Mouse (Mus musculus): ENCODE measurements around the gene Nfkbie.
A peak's percentile ranks its signal among the peaks of the same experiment; 100 is the strongest.

Nfkbie gene

DNA sequence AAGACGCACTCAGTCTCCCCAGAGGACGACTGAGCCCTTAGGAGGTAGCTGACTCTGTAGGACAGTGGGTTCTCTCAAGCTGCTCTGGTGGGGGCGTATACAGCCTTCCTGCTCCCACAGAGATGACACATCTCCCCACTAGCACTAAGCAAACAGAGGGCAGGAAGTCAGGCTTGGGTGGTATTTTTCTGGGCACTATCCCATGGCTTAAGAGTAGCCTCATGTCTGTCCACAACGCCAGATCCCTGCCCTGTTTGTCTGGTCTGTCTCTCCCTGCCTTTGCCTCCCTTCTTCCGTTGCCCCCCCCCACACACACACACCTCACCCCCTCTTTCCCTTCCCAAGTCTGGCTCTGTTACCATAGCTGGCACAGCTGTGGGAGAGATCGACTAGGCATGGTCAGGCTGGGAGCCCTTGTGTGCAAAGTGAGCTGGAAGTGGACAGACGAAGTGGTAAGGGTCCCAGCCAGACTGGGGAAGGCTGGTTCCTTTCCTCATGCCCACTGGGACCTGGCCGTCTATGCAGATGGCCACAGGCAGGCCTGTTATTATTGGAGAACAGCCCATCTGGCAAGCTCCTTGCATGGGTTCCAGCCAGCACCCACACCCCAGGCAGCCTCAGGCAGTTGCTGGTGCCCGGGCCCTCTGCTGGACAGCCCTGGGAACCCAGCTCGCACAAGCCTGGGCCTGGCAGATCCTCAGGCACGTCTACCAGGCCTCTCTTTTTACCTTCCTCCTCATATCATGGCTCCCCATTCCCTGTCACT is 41.3 kb downstream of the Nfkbie start:
- DNase-seq (ENCODE audit: low spot score in 2 of 2), result peak in 1 of 2 experiments; percentile 47

DNA sequence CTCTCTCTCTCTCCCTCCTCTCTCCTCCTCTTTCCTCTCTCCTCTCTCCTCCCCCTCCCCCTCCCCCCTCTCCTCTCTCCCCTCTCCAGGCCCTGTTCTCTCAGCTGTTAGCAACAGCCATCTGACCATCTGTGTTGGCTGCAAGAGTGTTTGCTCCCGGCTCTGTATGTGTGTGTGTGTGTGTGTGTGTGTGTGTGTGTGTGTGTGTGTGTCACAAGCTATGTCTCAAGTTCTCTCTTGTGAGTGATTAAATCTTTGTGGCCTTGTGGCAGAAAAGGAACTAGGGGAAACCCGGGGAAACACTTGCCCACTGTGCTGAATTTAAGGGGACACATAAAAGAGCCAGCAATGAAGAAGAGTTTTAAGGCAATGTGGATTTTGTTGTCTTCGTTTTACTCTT is 42.3 kb downstream of the Nfkbie start:
- DNase-seq (ENCODE audit: low spot score in 2 of 2), result no peak

DNA sequence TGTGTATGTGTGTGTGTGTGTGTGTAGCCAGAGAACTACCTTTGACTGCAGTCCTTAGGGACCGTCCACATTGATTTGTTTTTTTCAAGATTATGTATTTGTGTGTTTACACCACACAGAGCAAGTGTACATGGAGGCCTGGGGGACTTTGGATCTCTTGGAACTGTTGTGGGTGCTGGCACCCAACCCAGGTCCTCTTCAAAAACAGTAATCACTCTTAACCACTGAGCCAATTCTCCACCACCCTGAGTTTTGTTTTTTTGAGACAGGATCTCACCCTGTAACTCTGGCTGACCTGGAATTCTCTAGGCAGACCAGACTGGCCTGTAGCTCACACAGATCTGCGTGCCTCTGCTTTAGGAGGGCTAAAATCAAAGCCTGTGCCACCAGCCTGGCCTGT is 42.9 kb downstream of the Nfkbie start:
- DNase-seq (ENCODE audit: low spot score in 2 of 2), result no peak

DNA sequence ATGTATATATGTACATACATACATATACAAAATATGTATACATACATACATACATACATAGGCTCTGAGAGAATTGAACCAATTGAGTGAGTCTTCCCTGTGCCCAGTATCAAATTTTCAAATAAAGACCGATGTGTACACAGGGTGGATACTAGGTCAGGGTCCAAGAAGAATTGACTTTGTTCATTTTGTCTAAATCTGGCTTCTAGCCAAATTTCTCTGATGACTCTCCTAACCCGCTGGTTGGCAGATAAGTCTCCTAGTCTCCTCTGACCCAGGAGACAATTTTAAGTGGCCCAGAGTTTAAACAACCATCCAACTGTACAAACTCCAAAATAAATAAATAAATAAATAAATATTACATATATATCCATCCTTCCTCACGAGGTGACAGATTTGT is 43.4 kb downstream of the Nfkbie start:
- no peak for DNase-seq (ENCODE audit: low spot score in 2 of 2)

DNA sequence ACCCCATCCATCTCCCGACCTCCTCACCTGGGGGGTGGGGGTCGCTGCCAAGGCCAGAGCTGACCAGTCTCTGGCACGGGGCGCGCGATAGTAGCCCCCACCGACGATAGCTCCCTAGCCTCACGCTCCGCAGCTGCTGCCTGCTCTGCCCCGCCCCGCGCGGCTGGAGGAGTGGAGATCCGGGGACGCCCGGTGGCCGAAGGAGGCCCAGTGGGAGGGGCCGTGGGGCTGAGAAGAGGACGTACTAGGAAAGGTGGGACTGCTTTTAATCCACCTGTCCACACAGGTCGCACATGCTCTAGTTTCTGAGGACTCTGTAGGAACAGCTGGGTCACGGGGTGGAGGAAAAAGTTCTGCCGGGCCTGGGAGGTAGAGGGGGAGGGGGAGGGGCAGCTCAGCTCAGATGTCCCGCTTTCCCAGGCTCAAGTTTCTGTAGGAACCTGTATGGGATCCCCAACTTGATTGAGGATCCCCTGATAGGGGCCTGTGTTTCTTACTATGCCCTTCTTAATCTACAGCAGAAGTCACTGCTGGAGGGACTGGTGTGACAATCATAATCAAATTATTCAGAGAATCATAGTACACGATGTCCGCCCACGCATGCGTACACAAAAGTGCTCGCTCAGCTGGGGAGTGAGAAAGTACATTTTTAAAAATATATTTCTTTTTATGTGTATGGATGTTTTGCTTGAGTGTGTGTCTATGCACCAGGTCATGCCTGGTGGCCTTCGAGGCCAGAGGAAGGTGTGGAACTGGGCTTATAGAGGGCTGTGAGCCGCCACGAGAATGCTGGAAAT is 44.1 kb downstream of the Nfkbie start, which contains the start of gene Slc29a1:
Gene Slc29a1, minus strand, starts transcription at position 161 of the 797 bp plus-strand sequence.
- no peak for DNase-seq (ENCODE audit: low spot score in 2 of 2)

DNA sequence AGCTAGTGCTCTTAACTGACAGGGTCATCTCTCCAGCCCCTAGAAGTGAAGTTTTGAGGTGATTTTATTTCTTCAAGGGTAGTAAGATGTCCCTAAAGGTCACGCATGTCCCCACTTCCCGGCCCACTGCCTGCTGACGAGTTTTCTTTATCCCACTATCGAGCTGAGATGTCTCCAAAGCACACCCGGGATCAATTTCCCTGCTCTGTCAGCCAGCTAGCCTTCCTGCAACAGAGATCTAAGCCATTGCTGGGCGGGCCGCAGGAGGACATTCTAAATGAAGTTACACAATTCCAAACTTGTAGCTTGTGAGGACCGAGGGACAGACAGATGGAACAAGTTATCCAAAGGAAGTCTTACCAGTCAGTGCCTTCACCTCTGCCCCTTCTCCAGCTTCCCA is 44.8 kb downstream of the Nfkbie start:
- no peak for DNase-seq (ENCODE audit: low spot score in 2 of 2)

DNA sequence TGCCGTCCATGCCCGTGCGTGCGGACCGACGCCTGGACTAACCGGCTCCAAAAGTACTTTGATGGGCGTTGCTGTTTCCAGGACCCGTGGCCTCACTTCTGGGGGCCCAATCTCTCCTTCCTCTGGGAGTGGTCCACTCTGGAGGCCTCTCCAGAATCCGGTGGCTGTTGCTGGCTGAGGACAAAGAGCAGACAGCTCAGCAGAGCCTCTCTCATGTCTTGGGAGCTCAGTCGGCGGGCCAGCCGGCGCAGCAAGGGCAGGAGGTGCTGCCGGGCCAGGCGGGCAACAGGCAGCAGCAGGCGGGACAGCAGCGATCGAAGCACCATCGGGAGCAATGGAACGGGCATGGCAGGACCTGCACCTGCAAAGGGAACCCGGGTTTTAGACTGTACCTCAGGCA is 45.8 kb downstream of the Nfkbie start:
- DNase-seq (ENCODE audit: low spot score in 2 of 2), result no peak

DNA sequence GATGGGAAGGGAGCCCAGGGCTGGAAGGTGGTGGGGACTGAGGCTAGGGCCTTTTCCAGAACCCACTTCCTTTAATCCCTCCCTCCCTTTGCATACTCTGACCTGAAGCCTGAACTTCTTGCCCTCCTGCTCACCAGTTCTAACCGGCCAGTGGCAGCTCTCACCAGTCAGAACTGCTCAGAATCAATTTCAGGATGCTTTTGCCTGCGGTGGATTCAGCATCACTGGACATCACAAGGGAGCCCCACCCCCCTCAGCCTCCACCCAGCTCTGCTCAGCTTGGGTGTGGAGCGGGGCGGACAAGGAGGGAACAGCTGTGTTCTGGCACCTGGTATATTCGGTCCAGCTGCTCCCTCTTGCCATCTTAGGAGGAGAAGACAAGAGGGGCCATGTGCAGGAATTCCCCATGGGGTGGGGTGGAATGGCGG is 46.4 kb downstream of the Nfkbie start, which contains the start of gene Mymx:
Gene Mymx, minus strand, starts transcription at position 226 of the 428 bp plus-strand sequence.
- no peak for DNase-seq (ENCODE audit: low spot score in 2 of 2)

DNA sequence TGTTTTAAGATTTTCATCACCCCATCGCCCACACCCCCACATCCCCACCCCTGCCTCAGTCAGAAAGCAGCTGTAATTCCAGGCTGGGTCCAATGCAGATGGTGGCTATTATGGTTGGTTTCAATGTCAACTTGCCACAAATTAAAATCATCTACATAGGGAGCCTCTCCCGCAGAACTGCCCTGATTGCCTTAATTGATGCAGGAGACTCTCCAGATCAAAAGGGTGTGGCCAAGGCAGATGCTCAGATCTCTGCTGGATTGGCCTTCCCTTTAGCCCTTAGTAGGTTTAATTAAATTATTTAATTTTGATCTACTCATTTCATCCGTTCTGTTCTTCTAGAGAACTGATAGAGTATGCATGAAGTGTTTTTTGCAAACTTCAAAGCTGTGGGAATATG is 47.5 kb downstream of the Nfkbie start:
- no peak for DNase-seq (ENCODE audit: low spot score in 2 of 2)

DNA sequence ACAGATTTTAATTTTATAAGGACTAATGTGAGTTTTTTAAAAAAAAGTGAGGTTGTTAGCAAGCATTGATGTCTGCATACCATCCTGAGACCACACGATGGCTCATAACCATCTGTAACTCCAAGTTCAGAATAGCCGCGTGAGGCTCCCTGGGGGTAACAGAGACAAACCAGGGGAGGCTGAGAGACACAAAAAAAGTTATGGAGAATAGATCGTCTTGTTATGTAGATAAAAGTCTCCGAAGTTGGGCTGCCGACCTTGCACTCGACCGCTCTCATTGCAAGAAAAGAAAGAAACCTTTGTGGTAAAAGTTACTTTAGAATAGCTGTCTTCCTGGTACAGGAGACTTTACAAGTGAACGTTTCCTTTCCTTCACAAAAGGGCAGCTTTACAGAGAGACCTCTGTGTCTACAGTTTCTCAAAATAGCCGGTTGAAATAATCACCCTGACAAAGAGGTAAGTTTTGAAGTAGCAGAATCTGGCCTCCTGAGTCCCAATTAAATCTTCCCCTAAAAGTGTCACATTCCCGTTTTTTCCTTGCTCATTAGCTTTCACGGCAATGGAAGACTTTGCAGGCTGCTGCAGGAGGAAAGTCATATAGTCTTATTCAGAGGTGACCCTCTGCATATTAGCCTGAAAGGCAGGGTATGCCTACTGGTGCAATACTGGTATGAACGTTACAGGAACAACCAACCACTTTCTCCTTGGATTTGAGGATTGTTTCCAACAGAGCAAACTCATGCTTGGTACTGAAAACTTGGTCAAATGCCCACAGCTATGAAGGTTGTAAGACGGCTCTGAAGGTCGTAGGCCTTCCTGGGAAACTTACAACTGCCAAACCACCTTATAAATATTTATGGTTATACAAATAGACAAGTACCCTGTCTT is 51.7 kb downstream of the Nfkbie start:
- no peak for DNase-seq (ENCODE audit: low spot score in 2 of 2)

DNA sequence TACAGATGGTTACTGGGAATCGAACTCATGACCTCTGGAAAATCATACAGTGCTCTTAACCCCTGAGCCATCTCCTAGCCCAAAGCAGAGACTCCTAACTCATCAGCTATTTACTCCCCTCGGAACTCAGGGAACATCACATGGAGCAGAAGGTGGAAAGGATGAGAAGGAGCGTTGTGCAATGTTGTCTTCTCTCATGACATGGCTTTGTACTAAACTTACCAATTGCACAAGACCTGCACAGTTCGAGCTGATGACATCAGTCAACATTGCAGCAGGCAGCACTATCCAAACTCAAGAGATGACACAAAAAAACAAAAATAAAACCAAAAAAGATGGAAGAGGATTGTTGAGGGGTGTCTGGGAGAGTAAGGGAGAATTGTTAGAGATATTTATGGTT is 52.9 kb downstream of the Nfkbie start:
- no peak for DNase-seq (ENCODE audit: low spot score in 2 of 2)

DNA sequence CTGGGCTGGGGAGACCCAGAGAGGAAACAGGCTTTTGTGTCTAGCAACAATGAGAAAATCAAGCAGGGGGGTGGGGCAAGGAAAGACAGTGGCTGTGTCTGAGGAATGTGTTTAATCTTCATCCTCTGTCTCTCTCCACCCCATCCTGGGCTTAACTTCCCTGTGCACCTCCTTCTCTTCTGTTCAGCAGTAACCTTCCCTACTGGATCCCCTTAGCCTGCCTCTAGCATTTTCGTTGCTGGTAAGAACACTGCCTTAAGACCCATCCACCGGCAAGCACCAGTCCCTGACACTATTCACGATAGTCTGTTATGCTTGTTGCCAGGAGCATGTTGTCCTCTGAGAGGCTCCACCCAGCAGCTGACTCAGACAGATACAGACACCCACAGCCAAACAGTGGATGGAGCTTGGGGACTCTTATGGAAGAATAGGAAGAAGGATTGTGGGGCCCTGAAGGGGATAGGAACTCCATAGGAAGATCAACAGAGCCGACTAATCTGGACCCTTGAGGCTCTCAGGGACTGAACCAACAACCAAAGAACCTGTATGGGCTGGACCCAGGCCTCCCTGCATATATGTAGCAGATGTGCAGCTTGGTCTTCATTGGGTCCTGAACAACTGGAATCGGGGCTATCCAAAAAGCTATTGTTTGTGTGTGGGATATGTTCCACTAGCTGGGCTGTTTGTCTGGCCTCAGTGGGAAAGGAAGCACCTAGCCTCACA is 54.8 kb downstream of the Nfkbie start:
- no peak for DNase-seq (ENCODE audit: low spot score in 2 of 2)

DNA sequence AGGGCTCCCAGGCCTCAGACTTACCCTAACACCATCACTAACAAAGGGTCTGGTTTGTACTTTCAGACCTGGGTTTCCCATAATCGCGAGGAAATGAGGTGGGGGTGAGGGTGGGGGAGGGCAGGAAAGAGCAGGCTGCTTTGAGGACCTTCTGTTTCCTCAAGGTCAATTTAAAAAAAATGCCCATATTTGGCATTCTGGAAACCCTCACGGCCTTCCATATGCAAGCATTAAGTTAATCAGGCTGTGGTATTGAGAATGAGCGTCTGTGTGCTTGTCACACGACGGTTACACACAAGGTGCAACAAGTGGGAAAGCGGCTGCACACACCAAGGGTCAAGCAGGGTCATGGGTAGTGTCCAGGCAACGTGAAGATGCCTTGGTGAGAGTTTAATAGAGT is 56.5 kb downstream of the Nfkbie start:
- no peak for DNase-seq (ENCODE audit: low spot score in 2 of 2)

Measured in frontal cortex, postnatal 14 days (tissue).